Mouse (Mus musculus): Measurements from ENCODE around the gene Cacnb4. TPM values are rescaled to one million over a fixed set of nuclear protein-coding genes. Genes with fewer than 3 reads are reported as not detected.

The Cacnb4 gene
- total RNA-seq, 2 experiments from 2014 or later = 94.0 to 102 TPM

- intact Hi-C loops (cut with DNase I) = no loop called here
- DNase-seq (ENCODE audit: extremely low spot score in 1 of 2, low spot score in 2 of 2) = no peak
Measured at GRCm38 (mm10) chr2:52578846-52579245, 97.8 kb downstream of the Cacnb4 start.

DNA sequence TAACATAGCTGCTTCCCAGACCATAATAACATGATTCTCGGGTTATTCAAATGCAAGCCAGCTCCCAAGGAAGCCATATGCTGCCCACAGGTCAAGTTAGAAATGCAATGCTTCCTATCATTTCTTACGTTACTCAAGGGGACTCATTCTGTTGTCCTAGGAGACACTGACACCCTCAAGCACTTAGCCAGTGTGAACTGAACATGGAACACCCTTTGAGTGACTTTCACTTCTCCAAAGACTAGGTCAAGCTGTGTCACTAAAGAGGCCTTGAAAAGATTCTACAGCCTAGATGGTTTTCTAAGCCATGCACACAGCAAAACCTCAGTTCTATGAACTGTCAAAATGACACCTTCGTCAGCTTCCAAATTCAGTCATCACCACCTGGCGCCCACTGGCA lies 98.9 kb downstream of the Cacnb4 start:
- intact Hi-C loops (cut with DNase I) = no loop called here
- no peak for DNase-seq (ENCODE audit: extremely low spot score in 1 of 2, low spot score in 2 of 2)

DNA sequence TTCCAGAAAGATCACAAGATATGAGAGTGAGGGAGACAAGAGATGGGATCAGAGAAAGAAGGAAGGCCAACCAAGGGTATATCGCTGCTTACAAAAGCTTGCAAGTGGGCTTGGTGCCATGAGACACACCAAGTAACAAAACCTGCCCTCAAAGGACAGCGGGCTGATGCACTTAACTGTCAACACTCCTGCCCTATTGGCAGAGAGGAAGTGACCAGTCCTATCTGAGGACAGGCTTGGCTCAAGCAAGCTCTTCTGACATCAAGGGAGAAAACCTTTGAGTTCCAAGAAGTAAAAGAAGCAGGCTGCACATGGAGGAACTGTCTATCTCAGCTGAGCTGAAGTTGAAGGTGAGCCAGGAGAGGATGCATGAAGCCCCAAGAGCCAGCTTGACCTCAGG lies 100.1 kb downstream of the Cacnb4 start:
- intact Hi-C loops (cut with DNase I) = no loop called here
- DNase-seq (ENCODE audit: extremely low spot score in 1 of 2, low spot score in 2 of 2) = no peak

DNA sequence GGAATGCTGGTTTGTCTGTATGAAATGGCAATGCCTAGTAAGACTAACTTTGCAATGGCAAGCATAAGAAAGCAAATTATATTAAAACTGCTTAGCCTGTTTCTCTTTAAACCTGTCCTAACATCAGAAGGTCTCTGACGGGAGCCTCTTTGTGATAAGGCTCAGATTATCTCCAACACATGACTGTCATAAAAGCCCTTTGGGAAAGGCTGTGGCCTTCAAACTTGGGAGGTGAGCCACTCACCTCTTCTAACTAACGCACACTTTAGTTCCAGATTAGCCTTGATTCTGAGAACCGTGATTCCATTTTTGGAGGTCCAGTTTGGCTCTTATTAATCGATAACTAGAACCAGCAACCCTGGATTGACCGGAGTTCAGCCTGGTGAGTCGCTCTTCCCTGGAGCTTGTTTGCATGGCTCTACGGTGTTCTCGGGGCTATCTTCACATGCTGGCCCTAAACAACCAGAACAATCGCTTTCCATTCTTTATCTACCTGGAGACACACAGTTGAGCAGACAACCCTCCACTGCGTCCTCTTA lies 100.9 kb downstream of the Cacnb4 start:
- intact Hi-C loops (cut with DNase I) = no loop called here
- no peak for DNase-seq (ENCODE audit: extremely low spot score in 1 of 2, low spot score in 2 of 2)

DNA sequence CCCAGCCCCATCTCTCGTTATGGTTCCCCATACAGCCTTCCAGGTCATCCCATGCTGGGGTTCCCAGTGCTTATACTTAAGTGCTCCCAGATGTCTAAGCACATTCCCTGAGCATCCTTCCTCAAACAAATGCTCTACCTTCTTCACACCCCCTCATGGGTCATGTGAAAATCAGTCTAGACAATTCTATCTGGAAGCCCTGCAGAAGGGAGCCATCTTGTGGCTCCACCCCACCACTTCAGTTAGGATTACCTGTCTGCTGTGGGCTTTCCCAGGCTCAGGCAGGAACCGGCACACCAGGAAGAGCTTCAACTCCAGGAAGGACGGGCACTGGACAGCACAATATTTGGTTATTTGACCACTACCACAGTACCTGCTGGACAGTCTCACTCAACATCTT lies 101.7 kb downstream of the Cacnb4 start:
- intact Hi-C loops (cut with DNase I) = no loop called here
- DNase-seq (ENCODE audit: extremely low spot score in 1 of 2, low spot score in 2 of 2) = no peak

- intact Hi-C loops (cut with DNase I) = no loop called here
- no peak for DNase-seq (ENCODE audit: extremely low spot score in 1 of 2, low spot score in 2 of 2)
Measured at GRCm38 (mm10) chr2:52572221-52572620, 104.4 kb downstream of the Cacnb4 start.

GRCm38 (mm10) chr2:52571339-52571968 lies 105.2 kb downstream of the Cacnb4 start:
- no peak for DNase-seq (ENCODE audit: extremely low spot score in 1 of 2, low spot score in 2 of 2)
- intact Hi-C loops (cut with DNase I) = no loop called here

- intact Hi-C loops (cut with DNase I) = no loop called here
- DNase-seq (ENCODE audit: extremely low spot score in 1 of 2, low spot score in 2 of 2) = no peak
Measured at GRCm38 (mm10) chr2:52570781-52571180, 105.8 kb downstream of the Cacnb4 start.

DNA sequence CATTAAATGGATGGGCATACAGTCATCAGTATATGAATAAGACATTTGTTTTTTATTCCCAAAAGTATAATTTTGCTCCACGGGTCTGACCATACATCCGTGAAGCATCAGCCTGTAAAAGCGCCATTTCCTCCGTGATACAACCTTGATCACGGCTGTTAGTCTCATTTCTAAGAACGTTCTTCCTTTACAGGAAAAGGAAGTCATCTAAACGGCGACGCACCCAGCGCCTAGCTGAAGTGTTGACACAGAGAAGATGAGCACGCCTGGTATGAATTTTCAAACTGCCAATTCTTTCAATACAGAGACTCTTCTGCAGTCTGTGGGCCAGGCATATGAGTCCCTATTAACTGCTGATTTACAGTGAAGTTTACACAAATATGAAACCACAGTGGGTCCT lies 106.5 kb downstream of the Cacnb4 start:
- no peak for DNase-seq (ENCODE audit: extremely low spot score in 1 of 2, low spot score in 2 of 2)
- intact Hi-C loops (cut with DNase I) = no loop called here

- intact Hi-C loops (cut with DNase I) = no loop called here
Measured at GRCm38 (mm10) chr2:52568131-52568530, 108.5 kb downstream of the Cacnb4 start.

GRCm38 (mm10) chr2:52567421-52567820 lies 109.2 kb downstream of the Cacnb4 start:
- intact Hi-C loops (cut with DNase I) = no loop called here
- no peak for DNase-seq (ENCODE audit: extremely low spot score in 1 of 2, low spot score in 2 of 2)

More at GRCm38 (mm10) chr2:52568131-52568530, 108.5 kb downstream of the Cacnb4 start:
- no peak for DNase-seq (ENCODE audit: extremely low spot score in 1 of 2, low spot score in 2 of 2)

DNA sequence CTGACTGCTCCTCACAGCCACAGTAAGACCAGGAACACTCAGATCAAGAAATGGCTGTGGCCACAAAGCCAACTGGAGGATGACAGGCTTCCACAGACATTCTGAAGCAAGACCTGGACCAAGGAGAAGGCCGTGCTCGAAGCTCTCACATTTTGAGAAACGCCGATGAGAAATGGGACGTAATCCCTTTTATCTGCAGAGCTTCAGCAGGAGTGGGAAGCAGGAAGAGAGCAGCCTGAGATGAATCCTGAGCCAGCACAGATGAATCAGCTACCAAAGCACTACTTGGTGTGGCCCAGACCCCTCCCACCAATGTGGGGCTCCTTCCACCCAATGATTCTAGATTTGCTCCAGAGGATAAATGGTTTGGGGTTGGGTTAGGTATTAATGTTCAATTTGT lies 113.4 kb downstream of the Cacnb4 start:
- intact Hi-C loops (cut with DNase I) = no loop called here
- DNase-seq (ENCODE audit: extremely low spot score in 1 of 2, low spot score in 2 of 2) = no peak

DNA sequence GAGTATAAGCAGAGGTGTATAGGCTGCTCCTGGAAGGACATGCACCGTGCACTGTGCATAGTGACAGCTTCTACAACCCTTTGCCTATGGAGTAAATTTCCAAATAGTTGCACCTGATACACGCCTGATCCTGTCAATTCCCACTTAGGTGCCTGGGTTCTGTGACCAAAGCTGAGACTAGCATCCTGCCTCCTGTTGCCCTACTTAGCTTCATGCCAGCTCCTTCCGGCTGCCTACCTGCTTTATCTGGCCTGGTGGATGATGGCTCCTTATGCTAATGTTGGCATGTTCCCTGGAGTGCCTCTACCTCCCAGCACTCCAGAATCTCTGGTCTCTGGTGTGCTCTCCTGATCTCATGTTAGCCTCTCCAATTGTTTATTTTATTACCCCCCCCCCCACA lies 114.3 kb downstream of the Cacnb4 start:
- intact Hi-C loops (cut with DNase I) = no loop called here

GRCm38 (mm10) chr2:52561137-52561536 lies 115.5 kb downstream of the Cacnb4 start:
- no peak for DNase-seq (ENCODE audit: extremely low spot score in 1 of 2, low spot score in 2 of 2)
- intact Hi-C loops (cut with DNase I) = no loop called here

More for the DNA sequence above, 114.3 kb downstream of the Cacnb4 start:
- DNase-seq (ENCODE audit: extremely low spot score in 1 of 2, low spot score in 2 of 2) = no peak

- intact Hi-C loops (cut with DNase I) = no loop called here
- DNase-seq (ENCODE audit: extremely low spot score in 1 of 2, low spot score in 2 of 2) = no peak
Measured at GRCm38 (mm10) chr2:52560266-52560665, 116.4 kb downstream of the Cacnb4 start.

GRCm38 (mm10) chr2:52558411-52558810 lies 118.2 kb downstream of the Cacnb4 start:
- DNase-seq (ENCODE audit: extremely low spot score in 1 of 2, low spot score in 2 of 2) = peak; percentile 39 to 62
- intact Hi-C loops (cut with DNase I) = no loop called here

DNA sequence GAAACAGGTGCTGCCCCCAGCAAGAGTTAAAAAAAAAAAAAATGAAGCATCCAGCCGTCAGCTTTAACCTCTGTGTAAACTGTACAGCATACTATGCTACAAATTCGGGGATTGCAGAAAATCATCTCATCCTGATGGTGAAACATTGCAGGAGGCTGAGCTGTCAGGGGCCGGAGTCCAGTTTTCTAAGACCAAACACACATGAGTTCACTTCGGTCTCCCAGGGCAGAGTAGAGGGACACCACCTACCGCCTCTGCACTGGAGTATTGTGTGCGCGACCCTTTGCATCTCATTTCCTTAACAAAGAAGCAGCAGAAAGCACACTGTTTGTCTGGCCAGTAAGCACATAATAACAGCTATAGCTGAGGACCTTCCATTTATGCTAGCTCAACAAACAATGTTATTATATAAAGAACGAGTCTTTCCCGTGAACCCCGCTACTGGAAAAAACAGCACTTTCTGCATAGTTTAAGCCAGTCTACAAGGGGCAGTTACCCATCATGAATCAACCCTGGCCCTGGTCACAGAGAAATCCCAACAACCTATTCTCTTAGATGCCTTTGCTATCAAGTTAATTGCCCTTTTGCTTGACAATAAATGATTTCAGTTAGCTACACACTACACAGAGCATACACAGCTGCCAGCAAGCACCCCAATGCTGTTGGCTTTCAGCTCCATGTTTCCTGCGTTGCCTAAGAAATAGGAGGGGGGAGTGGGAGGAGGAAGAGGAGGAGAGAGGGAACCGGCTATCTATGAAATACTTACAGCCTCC lies 118.9 kb downstream of the Cacnb4 start:
- no peak for DNase-seq (ENCODE audit: extremely low spot score in 1 of 2, low spot score in 2 of 2)
- intact Hi-C loops (cut with DNase I) = no loop called here

- intact Hi-C loops (cut with DNase I) = no loop called here
- DNase-seq (ENCODE audit: extremely low spot score in 1 of 2, low spot score in 2 of 2) = no peak
Measured at GRCm38 (mm10) chr2:52556961-52557326, 119.7 kb downstream of the Cacnb4 start.

DNA sequence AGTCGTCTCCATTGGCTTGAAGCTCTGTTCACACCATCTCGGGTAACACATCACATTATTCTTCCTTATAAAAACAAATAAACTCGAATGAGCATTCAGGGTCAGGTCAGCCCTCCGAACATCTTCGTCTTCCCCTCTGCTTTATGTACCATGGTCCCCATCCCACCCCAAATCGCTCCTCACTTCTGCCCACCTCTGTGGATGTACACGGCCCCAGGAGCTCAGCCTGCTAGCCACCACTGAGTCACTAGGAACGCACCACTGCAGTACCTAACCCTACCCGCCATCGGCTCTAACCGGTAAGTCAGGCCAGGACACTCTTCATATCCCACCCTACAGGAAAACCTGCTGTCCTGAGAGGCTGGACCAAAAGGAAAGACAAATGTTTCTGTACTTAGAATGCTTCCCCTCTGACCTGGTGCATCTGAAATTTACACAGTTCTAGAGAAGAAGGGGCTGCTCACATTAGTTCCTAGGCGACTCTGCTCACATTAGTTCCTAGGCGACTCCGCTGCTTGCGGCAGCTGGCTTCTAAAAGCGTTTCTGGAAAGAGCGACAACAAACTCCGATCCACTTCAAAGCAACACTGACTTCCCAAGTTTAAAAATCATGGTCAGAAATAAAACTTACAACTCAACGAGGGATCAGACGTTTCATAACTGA lies 120.2 kb downstream of the Cacnb4 start:
- intact Hi-C loops (cut with DNase I) = no loop called here
- DNase-seq (ENCODE audit: extremely low spot score in 1 of 2, low spot score in 2 of 2) = no peak

- intact Hi-C loops (cut with DNase I) = no loop called here
- no peak for DNase-seq (ENCODE audit: extremely low spot score in 1 of 2, low spot score in 2 of 2)
Measured at GRCm38 (mm10) chr2:52548401-52548800, 128.2 kb downstream of the Cacnb4 start.
